Mouse (Mus musculus) stomach, embryonic 16.5 days (tissue): ENCODE data around the gene Mgst2. TPM values are rescaled to one million over a fixed set of nuclear protein-coding genes. Genes with fewer than 3 reads are reported as not detected.

Source experiments
- ATAC-seq: fragments of 200-750 bp; cut with Nextera tagmentation; 2 replicates; pipeline ENCODE4 v1.8.0; 2017; ENCODE audit warnings: moderate number of reproducible peaks, moderate TSS enrichment; ENCODE audit not compliant: insufficient read depth, low FRiP score
- H3K27ac ChIP-seq: fragments of 300-500 bp; sonication (generic); 2 replicates; pipeline ENCODE4 v1.5.1; 2014; ENCODE audit warnings: low read length
- H3K27me3 ChIP-seq: fragments of 300-500 bp; sonication (generic); 2 replicates; pipeline ENCODE4 v1.6.1; 2014; ENCODE audit warnings: low read length, control low read depth, mixed read lengths; ENCODE audit not compliant: control insufficient read depth, insufficient read depth
- H3K36me3 ChIP-seq: fragments of 300-500 bp; sonication (generic); 2 replicates; pipeline ENCODE4 v1.6.1; 2014; ENCODE audit warnings: low read length; ENCODE audit not compliant: control insufficient read depth, insufficient read depth
- H3K4me1 ChIP-seq: fragments of 300-500 bp; sonication (generic); 2 replicates; pipeline ENCODE4 v1.6.1; 2014; ENCODE audit warnings: low read length, control low read depth, mixed read lengths; ENCODE audit not compliant: control insufficient read depth, insufficient read depth
- H3K4me2 ChIP-seq: fragments of 300-500 bp; sonication (generic); 2 replicates; pipeline ENCODE4 v1.6.1; 2014; ENCODE audit warnings: low read depth, low read length, mixed read lengths
- H3K4me3 ChIP-seq: fragments of 300-500 bp; sonication (generic); replicated peaks from 2 replicates; pipeline ENCODE4 v1.5.1; 2014; ENCODE audit warnings: mild to moderate bottlenecking, low read length
- H3K9ac ChIP-seq: fragments of 300-500 bp; sonication (generic); 2 replicates; pipeline ENCODE4 v1.6.1; 2014; ENCODE audit warnings: low read length
- H3K9me3 ChIP-seq: fragments of 300-500 bp; sonication (generic); replicated peaks from 2 replicates; pipeline ENCODE4 v1.6.1; 2016; ENCODE audit warnings: low read length, control low read depth; ENCODE audit not compliant: control insufficient read depth
- WGBS: fragments of 180-500 bp; shearing (Covaris S2); extraction: QIAGEN DNeasy Blood & Tissue Kit; methylation state at CpG from one replicate; pipeline ENCODE4 v1.1.7; 2014; 5-methylcytosine and 5-hydroxymethylcytosine counted together
- polyA plus RNA-seq: library from polyadenylated mRNA; unstranded; fragments of >200 nt; fragmentation: Nextera tagmentation; extraction: Ambion mirVana; gene quantifications from 2 replicates; pipeline ENCODE4 v1.2.1, GENCODE M21; 2015

Mgst2 gene
- polyA plus RNA-seq, 1 experiment from 2014 or later = 58.9 TPM

DNA sequence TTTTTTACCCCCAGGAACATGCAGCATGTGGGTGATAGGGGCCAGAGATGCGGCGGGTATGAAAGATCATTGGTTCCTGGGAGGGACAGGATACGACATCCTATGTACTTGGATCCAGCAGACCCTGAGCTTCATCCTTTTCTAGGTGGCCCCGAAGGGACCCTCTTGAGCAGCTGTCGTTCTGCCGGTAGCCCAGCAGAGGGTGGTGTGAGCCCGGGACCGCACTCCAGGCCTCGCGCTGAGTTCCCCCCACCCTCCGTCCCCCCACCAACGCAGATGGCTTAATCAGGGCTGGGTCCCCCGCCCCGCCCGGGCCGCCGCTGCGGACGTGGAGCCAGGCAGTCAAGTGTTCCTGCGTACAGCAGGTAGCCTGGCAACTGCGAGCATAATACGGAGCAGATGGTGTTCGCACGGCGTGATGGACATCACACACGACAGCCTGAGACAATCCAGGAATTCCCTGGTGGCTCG is 41.2 kb downstream of the Mgst2 start:
- Histone ChIP-seq H3K4me3 (peak overlapping the region; percentile 35), H3K4me1 (peaks cover 16% of the 10 kb centered on the region), H3K9me3 (no peaks in the 10 kb centered on the region), H3K9ac (peak overlapping the region; percentile 68), H3K27ac (peak overlapping the region; percentile 69), H3K4me2 (peak overlapping the region; percentile 55), H3K36me3 (no peaks in the 10 kb centered on the region), H3K27me3 (no peaks in the 10 kb centered on the region)
- peak; percentile 93 for ATAC-seq
- 1% methylated on average over 27 of the region's 27 CpGs for WGBS

DNA sequence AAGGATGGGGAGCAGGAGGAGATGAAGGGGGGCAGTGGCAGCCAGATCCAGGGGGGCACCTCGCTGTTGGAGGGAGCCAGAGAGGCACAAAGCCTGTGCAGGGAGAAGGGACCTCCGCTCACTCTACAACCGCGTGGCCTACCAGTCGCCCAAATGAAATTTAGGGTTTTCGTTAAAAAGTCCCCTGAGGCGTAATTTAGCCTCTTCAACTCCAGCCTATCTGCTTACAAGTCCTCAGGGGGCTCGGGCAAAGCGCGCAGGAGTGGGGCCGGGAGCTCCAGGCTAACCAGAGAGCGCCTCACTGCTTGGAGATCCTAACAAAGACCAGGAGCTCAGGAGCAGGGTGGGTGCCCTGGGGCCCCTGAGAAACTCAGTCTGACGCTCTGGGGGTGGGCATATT is 41.8 kb downstream of the Mgst2 start:
- peak; percentile 39; the same call in 1 of the 2 replicates for ATAC-seq
- 14% methylated on average over 13 of the region's 13 CpGs for WGBS
- H3K4me3 ChIP-seq = peak overlapping the region; percentile 35
- H3K4me1 ChIP-seq = peaks cover 16% of the 10 kb centered on the region
- no peaks in the 10 kb centered on the region for H3K9me3 ChIP-seq
- no peaks in the 10 kb centered on the region for H3K36me3 ChIP-seq
- peak overlapping the region; percentile 69 for H3K27ac ChIP-seq
- H3K27me3 ChIP-seq = no peaks in the 10 kb centered on the region
- H3K4me2 ChIP-seq = peak overlapping the region; percentile 55
- H3K9ac ChIP-seq = peak overlapping the region; percentile 68

DNA sequence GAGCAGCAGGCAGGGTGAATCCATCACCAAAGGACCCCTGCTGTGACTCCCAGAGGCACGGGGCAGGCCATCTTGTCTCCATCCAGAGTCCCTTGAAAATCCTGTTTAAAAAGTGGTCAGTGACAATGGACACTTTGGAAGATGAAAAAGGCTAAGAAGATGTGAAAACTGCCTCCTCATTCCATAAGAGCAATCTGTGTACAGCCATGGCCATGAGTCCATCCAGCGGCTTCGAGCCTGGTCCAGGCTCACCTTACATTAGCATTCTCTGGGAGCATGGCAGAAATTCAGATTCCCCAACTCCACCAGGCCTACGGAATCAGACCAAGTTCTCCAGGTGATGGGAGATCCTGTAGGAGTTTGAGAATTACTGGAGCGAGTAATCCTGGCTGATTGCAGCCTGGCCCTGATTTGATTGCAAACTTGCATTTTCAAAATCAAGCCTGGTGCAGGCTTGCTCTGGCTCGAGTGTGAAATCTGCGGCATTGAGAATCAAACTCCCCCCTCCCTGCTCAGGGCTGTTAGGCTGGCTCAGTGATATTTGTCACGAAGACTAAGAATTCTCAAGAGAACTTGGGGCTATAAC is 42.6 kb downstream of the Mgst2 start:
- Histone ChIP-seq H3K4me3 (no peak overlapping the region), H3K27me3 (no peaks in the 10 kb centered on the region), H3K4me2 (no peak overlapping the region), H3K9me3 (no peaks in the 10 kb centered on the region), H3K27ac (no peak overlapping the region), H3K4me1 (peaks cover 16% of the 10 kb centered on the region), H3K36me3 (no peaks in the 10 kb centered on the region), H3K9ac (no peak overlapping the region)
- WGBS = 84% methylated on average over 8 of the region's 8 CpGs
- no peak for ATAC-seq

DNA sequence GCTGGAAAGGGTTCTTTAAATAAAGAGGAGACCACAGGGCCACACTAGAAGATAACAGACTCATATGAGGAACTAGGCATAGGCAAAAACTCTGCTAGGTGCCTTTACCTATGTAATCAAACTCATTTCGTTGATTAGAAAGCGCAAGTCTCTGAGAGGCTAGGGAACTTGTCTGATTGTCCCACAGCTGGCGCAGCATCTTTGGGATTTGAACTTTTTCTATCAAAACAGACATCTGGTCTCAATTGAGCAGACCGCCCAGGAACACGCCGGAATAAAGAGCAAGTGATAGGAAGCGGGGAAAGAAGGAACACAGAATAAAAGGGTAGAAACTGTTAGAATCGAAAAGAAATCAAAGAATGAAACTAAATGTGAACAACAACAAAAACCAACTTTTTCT is 43.3 kb downstream of the Mgst2 start:
- Histone ChIP-seq H3K4me2 (no peak overlapping the region), H3K4me1 (peaks cover 23% of the 10 kb centered on the region), H3K27me3 (no peaks in the 10 kb centered on the region), H3K4me3 (no peak overlapping the region), H3K9me3 (no peaks in the 10 kb centered on the region), H3K9ac (no peak overlapping the region), H3K27ac (no peak overlapping the region), H3K36me3 (no peaks in the 10 kb centered on the region)
- WGBS = 86% methylated on average over 8 of the region's 8 CpGs
- ATAC-seq = no peak

DNA sequence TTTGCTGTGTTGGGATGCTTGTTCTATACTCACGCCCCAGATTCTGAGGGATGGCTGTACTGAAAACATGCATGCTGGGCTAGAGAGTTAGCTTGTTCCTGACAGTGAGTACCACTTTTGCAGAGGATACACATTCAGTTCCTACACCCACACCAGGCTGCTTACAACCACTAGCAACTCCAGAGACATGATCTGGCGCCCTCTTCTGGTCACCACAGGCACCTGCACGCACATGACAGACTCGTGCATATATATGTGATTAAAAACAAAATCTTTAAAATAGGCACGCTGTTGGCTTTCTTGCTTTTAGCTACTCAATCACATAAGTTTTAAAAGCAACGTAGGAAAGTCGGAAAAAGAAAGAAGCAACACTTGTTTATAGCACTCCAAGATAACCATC is 45.1 kb downstream of the Mgst2 start:
- Histone ChIP-seq H3K4me2 (no peak overlapping the region), H3K9me3 (no peaks in the 10 kb centered on the region), H3K4me1 (peaks cover 27% of the 10 kb centered on the region), H3K27me3 (no peaks in the 10 kb centered on the region), H3K36me3 (no peaks in the 10 kb centered on the region), H3K27ac (no peak overlapping the region), H3K4me3 (no peak overlapping the region), H3K9ac (no peak overlapping the region)
- WGBS = 83% methylated on average over 7 of the region's 7 CpGs
- no peak for ATAC-seq

DNA sequence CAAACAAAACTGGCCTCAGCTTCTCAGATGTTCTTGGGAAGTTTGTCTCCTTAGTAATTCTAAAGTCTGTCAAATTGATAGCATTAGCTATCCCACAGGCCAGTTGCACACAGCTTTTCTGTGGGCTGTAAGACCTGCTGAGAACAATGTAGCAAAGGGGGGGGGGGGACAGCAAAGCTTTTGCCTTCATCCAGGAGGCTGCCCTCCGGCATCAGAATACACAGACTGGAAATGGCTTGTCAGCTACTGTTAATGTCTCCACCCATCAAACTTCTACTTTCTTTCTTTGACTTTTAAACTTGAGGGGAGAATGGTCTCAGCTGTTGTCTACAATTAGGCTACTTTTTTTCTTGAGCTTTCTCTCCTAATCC is 48.2 kb downstream of the Mgst2 start:
- no peaks in the 10 kb centered on the region for H3K27me3 ChIP-seq
- no peaks in the 10 kb centered on the region for H3K36me3 ChIP-seq
- H3K9ac ChIP-seq = peak overlapping the region; percentile 3; the same call in 1 of the 2 replicates
- peaks cover 16% of the 10 kb centered on the region for H3K4me1 ChIP-seq
- 39% methylated on average over 1 of the region's 1 CpGs for WGBS
- H3K27ac ChIP-seq = peak overlapping the region; percentile 89
- H3K4me2 ChIP-seq = peak overlapping the region; percentile 38
- H3K9me3 ChIP-seq = no peaks in the 10 kb centered on the region
- 0 out of 2 replicates have a peak, but pooled peaks have one; percentile 2 for ATAC-seq
- peak overlapping the region; percentile 24; the same call in 1 of the 2 replicates for H3K4me3 ChIP-seq

DNA sequence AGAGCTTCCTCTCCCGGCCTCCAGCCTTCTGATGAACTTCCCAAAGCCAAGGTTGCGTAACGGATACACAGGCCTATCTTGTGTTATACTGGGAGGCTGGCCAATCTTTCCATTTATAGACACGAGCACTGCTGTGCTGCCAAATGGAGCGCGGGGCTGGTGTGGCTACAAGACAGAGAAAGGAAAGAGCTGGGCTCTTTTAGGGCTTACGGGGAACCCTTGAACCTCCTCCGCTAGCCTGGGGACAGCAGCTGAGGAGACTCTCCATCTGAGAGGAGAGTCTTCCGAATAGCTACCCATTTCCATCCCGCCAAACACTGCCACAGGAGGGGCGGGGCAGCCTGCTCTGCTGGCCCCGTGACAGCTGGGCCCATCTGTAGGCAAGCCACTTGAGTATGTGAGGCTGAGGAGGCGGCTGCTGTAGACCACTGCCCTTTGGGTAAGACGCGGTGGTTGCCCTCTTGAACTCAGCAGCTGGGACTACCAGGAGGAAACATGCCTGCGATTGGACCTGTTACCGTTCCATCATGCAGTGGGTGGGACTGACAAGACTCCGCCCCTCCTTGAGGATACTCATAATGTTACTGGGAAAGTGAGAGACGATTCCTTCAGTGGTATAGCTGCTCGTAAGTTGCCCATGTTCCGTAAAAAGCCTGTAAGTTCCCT is 48.7 kb downstream of the Mgst2 start:
- Histone ChIP-seq H3K27me3 (no peaks in the 10 kb centered on the region), H3K9ac (peak overlapping the region; percentile 46), H3K9me3 (no peaks in the 10 kb centered on the region), H3K4me1 (peaks cover 16% of the 10 kb centered on the region), H3K4me3 (peak overlapping the region; percentile 24), H3K27ac (peak overlapping the region; percentile 89), H3K4me2 (peak overlapping the region; percentile 38), H3K36me3 (no peaks in the 10 kb centered on the region)
- WGBS = 37% methylated on average over 21 of the region's 21 CpGs
- ATAC-seq = peak; percentile 90

DNA sequence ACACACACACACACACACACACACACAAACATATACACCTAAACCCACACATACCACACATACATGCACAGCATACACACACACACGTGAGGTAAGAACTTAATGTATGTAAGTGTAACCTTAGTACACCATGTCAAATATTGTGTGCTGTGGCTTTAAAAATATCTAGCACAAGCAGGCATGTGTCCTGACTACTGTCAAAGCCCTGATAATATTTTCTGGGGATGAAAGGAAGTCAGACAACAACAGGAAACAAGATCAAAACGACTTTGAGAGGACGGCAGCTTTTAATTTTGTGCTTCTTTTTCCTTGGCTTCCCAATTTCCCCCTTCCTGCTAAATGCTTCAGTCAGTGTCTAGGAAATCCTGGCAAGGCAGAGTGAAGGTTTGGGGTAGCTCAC is 52.2 kb downstream of the Mgst2 start:
- Histone ChIP-seq H3K36me3 (no peaks in the 10 kb centered on the region), H3K9me3 (no peaks in the 10 kb centered on the region), H3K27ac (no peak overlapping the region), H3K27me3 (no peaks in the 10 kb centered on the region), H3K4me3 (no peak overlapping the region), H3K9ac (no peak overlapping the region), H3K4me1 (peaks cover 16% of the 10 kb centered on the region), H3K4me2 (no peak overlapping the region)
- ATAC-seq = no peak
- 27% methylated on average over 3 of the region's 3 CpGs for WGBS

DNA sequence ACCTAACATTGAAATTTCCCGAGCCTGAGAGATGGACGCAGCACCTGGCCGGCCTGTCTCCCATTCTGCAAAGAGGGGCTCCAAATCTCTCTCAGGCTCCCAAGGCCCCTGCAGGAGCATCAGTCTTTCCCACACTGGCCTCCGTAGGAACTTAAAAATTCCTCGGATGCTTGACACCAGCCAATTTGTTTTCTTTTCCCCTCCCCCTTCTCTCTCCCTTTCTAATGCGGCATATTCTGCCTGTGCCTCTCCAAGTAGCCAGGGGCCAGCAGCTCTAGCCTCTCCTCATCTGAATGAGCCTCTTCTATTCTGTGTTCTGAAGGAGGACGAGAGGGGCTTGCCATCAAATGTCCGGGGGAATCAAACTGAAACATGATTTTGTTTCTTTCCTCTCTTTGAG is 53.1 kb downstream of the Mgst2 start:
- H3K4me1 ChIP-seq = peaks cover 11% of the 10 kb centered on the region
- H3K4me2 ChIP-seq = no peak overlapping the region
- no peaks in the 10 kb centered on the region for H3K36me3 ChIP-seq
- 27% methylated on average over 8 of the region's 8 CpGs for WGBS
- no peaks in the 10 kb centered on the region for H3K27me3 ChIP-seq
- H3K9me3 ChIP-seq = no peaks in the 10 kb centered on the region
- no peak overlapping the region for H3K4me3 ChIP-seq
- no peak overlapping the region; the same call in 1 of the 2 replicates for H3K27ac ChIP-seq
- H3K9ac ChIP-seq = 0 out of 2 replicates have a peak overlapping the region, but pooled peaks have one; percentile 34
- no peak for ATAC-seq
